8 mouse cellular contexts compared by ENCODE assay signal in genomic region chr3:133545304-133545666, GRCm38 (mm10). TPM values are rescaled to one million over a fixed set of nuclear protein-coding genes. Genes with fewer than 3 reads are reported as not detected.
A peak's percentile ranks its signal among the peaks of the same experiment; 100 is the strongest.
DNase-seq lines count a peak whose midpoint lies in the region; ATAC-seq and TF ChIP-seq lines count a peak whose summit lies in the region.

No protein-coding gene starts in this region.

- DNase-seq in heart, embryonic 10.5 days (ENCODE audit: low spot score) = no peak
- no peak for DNase-seq in heart, postnatal 4 days
- no peak for DNase-seq in spleen, adult 2 months (ENCODE audit: low read depth in 1 of 2, low spot score in 2 of 2)
- no peak for DNase-seq in spleen, adult 12 weeks (ENCODE audit: low spot score)
- no peak for DNase-seq in stomach, postnatal 0 days (ENCODE audit: low spot score)
- DNase-seq in gastrocnemius, postnatal 10 days = no peak
- no peak for DNase-seq in spleen, postnatal 14 days (ENCODE audit: low spot score in 2 of 2)

- no peak for TF ChIP-seq POLR2A in spleen, adult 2 months (IDR thresholded peaks at IDR 0.05; ENCODE audit: low read depth, low read length)

- no peak overlapping the region; the same call in 1 of the 2 replicates for H3K9ac ChIP-seq in liver, embryonic 12.5 days
- no peak overlapping the region for H3K9ac ChIP-seq in stomach, postnatal 0 days (ENCODE audit: low read length)

- no peaks in the 10 kb centered on the region for H3K9me3 ChIP-seq in heart, embryonic 10.5 days
- H3K9me3 ChIP-seq in liver, embryonic 12.5 days (replicated peaks) = no peaks in the 10 kb centered on the region
- H3K9me3 ChIP-seq in stomach, postnatal 0 days (ENCODE audit: control insufficient read depth, low read length) = no peaks in the 10 kb centered on the region

- TF ChIP-seq EP300 in stomach, postnatal 0 days (optimal IDR thresholded peaks at IDR 0.05) = no peak

- peak overlapping the region; percentile 88 for H3K4me3 ChIP-seq in heart, embryonic 10.5 days
- H3K4me3 ChIP-seq in spleen, adult 2 months (ENCODE audit: extremely low read depth, insufficient read depth, insufficient read length) = peak overlapping the region; percentile 99; the same call in 1 of the 2 replicates
- peak overlapping the region; percentile 73 for H3K4me3 ChIP-seq in liver, embryonic 12.5 days
- peak overlapping the region; percentile 55 for H3K4me3 ChIP-seq in stomach, postnatal 0 days (ENCODE audit: low read depth, low read length)

- no peaks in the 10 kb centered on the region for H3K36me3 ChIP-seq in heart, embryonic 10.5 days
- H3K36me3 ChIP-seq in spleen, adult 2 months (ENCODE audit: control insufficient read depth, insufficient read depth, low read length) = no peaks in the 10 kb centered on the region
- no peaks in the 10 kb centered on the region for H3K36me3 ChIP-seq in liver, embryonic 12.5 days
- H3K36me3 ChIP-seq in stomach, postnatal 0 days (ENCODE audit: control insufficient read depth, insufficient read depth, low read length) = no peaks in the 10 kb centered on the region

- TF ChIP-seq CTCF in spleen, adult 2 months (IDR thresholded peaks at IDR 0.05; ENCODE audit: extremely low read depth, insufficient read depth, insufficient read length, insufficient replicate concordance) = no peak
- TF ChIP-seq CTCF in stomach, postnatal 0 days (IDR thresholded peaks at IDR 0.05; ENCODE audit: low read depth) = no peak

- no peaks in the 10 kb centered on the region for H3K4me1 ChIP-seq in heart, embryonic 10.5 days
- peaks cover 5% of the 10 kb centered on the region for H3K4me1 ChIP-seq in spleen, adult 2 months (ENCODE audit: control insufficient read depth, insufficient read depth, insufficient read length)
- peaks cover 20% of the 10 kb centered on the region for H3K4me1 ChIP-seq in liver, embryonic 12.5 days
- peaks cover 5% of the 10 kb centered on the region; the same call in 1 of the 2 replicates for H3K4me1 ChIP-seq in stomach, postnatal 0 days (replicated peaks; ENCODE audit: control insufficient read depth, insufficient read depth)

- no peaks in the 10 kb centered on the region for H3K27me3 ChIP-seq in heart, embryonic 10.5 days (ENCODE audit: insufficient read depth, poor library complexity, severe bottlenecking)
- no peaks in the 10 kb centered on the region for H3K27me3 ChIP-seq in spleen, adult 2 months (ENCODE audit: control insufficient read depth, insufficient read depth, low read length)
- 0 out of 2 replicates have a peak, but pooled peaks cover 6% of the 10 kb centered on the region for H3K27me3 ChIP-seq in liver, embryonic 12.5 days (replicated peaks)
- H3K27me3 ChIP-seq in stomach, postnatal 0 days (ENCODE audit: control insufficient read depth, insufficient read depth, low read length) = no peaks in the 10 kb centered on the region

- peak overlapping the region; percentile 96 for H3K4me2 ChIP-seq in liver, embryonic 12.5 days
- H3K4me2 ChIP-seq in stomach, postnatal 0 days (replicated peaks; ENCODE audit: low read depth) = peak overlapping the region; percentile 87

- ATAC-seq in liver, embryonic 12.5 days = no peak
- no peak for ATAC-seq in stomach, postnatal 0 days (ENCODE audit: low FRiP score, low TSS enrichment)

- WGBS in heart, embryonic 10.5 days = 20% methylated on average over 6 of the region's 6 CpGs
- 36% methylated on average over 6 of the region's 6 CpGs for WGBS in spleen, adult 2 months
- WGBS in liver, embryonic 12.5 days (ENCODE audit: insufficient replicate concordance) = 29% methylated on average over 6 of the region's 6 CpGs
- 20% methylated on average over 6 of the region's 6 CpGs for WGBS in stomach, postnatal 0 days

- peak overlapping the region; percentile 95; the same call in 1 of the 2 replicates for H3K27ac ChIP-seq in heart, embryonic 10.5 days
- H3K27ac ChIP-seq in spleen, adult 2 months (ENCODE audit: insufficient read depth, low read length) = no peak overlapping the region
- H3K27ac ChIP-seq in liver, embryonic 12.5 days = peak overlapping the region; percentile 14; the same call in 1 of the 2 replicates
- peak overlapping the region; percentile 95 for H3K27ac ChIP-seq in stomach, postnatal 0 days (replicated peaks)

RNA-seq across cellular contexts. Expression of gene Tet2, which starts 0.3 kb away (rescaled TPM):
- polyA plus RNA-seq in heart, embryonic 10.5 days (2016; fragmentation: Nextera tagmentation; extraction: Ambion mirVana) = 11.8 and 15.5 TPM in 2 replicates
- 10 to 100 TPM; 41.7 to 48.3 TPM for total RNA-seq in heart, postnatal 4 days (2021)
- 10.5 and 13.1 TPM in 2 replicates for polyA plus RNA-seq in spleen, adult 2 months (2012; rRNA removed)
- polyA plus RNA-seq in liver, embryonic 12.5 days (2016; fragmentation: Nextera tagmentation; extraction: Ambion mirVana) = 5.1 TPM in 2 replicates
- 11.2 and 12.9 TPM in 2 replicates for polyA plus RNA-seq in stomach, postnatal 0 days (2015; fragmentation: Nextera tagmentation; extraction: Ambion mirVana)
- 10 to 100 TPM; 44.6 to 67.4 TPM for total RNA-seq in gastrocnemius, postnatal 10 days (2021)
